Mouse (Mus musculus) small intestine, adult 2 months (tissue): ENCODE data around the gene Tmem212.

ENCODE experiments used
- CTCF ChIP-seq: fragments of 200-500 bp; IDR thresholded peaks from 2 replicates; pipeline ENCODE4 v1.5.1; 2012; ENCODE audit warnings: low read depth, mild to moderate bottlenecking, control low read depth, inconsistent platforms, low read length, moderate library complexity, mixed read lengths; ENCODE audit not compliant: insufficient replicate concordance, insufficient read length; ENCODE audit errors: extremely low read depth
- POLR2A ChIP-seq: fragments of 200-500 bp; IDR thresholded peaks from 2 replicates; pipeline ENCODE4 v1.6.1; 2012; ENCODE audit warnings: low read depth, mild to moderate bottlenecking, control low read depth, inconsistent platforms, low read length, moderate library complexity

DNA sequence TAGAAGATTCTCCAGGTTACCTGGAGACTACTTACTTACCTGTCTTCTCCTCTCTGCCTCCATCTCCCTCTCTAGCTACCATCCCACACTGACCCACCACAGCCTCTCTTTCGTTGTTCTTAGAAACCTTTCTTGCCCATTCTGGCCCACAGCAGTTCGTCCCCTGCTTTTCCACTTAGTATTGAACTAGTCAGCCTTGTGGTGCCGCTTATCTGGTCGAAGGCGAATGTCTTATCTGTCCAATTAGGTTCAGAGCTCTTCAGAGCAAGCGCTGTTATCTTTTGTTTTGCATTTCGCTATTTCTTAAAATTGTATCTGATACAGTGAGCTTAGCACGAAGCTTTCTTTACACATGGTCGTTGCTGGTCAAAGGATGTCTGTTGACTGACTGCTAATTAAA is 56.9 kb downstream of the Tmem212 start:
- TF ChIP-seq CTCF: no peak
- no peak for TF ChIP-seq POLR2A
